Mouse (Mus musculus): Measurements from ENCODE around the gene Slc51a.
A peak's percentile ranks its signal among the peaks of the same experiment; 100 is the strongest.
"Not testable (repeated sequence)": the region's sequence is repeated elsewhere in the genome, so short reads cannot be mapped to it uniquely, and the experiment has no call there.

Gene Slc51a

GRCm38 (mm10) chr16:32509066-32509942, 21.6 kb upstream of the Slc51a start:
- DNase-seq = peak; percentile 94

- DNase-seq = no peak
Observed at GRCm38 (mm10) chr16:32508506-32509065, 20.9 kb upstream of the Slc51a start.

- peak; percentile 78 for DNase-seq
Observed at GRCm38 (mm10) chr16:32508035-32508434, 20.4 kb upstream of the Slc51a start.

- peak; percentile 92 for DNase-seq
Observed at GRCm38 (mm10) chr16:32507407-32507806, 19.7 kb upstream of the Slc51a start.

GRCm38 (mm10) chr16:32506868-32507267, 19.2 kb upstream of the Slc51a start:
- DNase-seq = peak; percentile 82

- peak; percentile 85 for DNase-seq
Observed at GRCm38 (mm10) chr16:32506298-32506697, 18.6 kb upstream of the Slc51a start.

GRCm38 (mm10) chr16:32503633-32504032, 16.0 kb upstream of the Slc51a start:
- DNase-seq = no peak

- no peak for DNase-seq
Observed at GRCm38 (mm10) chr16:32502621-32503335, 15.1 kb upstream of the Slc51a start.

- DNase-seq = no peak
Observed at GRCm38 (mm10) chr16:32501459-32501858, 13.8 kb upstream of the Slc51a start.

GRCm38 (mm10) chr16:32499430-32500037, 11.9 kb upstream of the Slc51a start:
- peak; percentile 95 for DNase-seq

- DNase-seq = no peak
Observed at GRCm38 (mm10) chr16:32498996-32499395, 11.3 kb upstream of the Slc51a start.

- no peak for DNase-seq
Observed at GRCm38 (mm10) chr16:32495965-32496364, 8.3 kb upstream of the Slc51a start, which contains the start of gene Zdhhc19. Gene Zdhhc19 (plus strand): TSS chr16:32496265.

- not testable (repeated sequence) for DNase-seq
Observed at GRCm38 (mm10) chr16:32494371-32494770, 6.7 kb upstream of the Slc51a start.

- DNase-seq = peak; percentile 73
Observed at GRCm38 (mm10) chr16:32488939-32489338, 1.3 kb upstream of the Slc51a start.

GRCm38 (mm10) chr16:32486046-32486445, 1.6 kb downstream of the Slc51a start:
- peak; percentile 64 for DNase-seq

GRCm38 (mm10) chr16:32485209-32485608, 2.5 kb downstream of the Slc51a start:
- DNase-seq = peak; percentile 48

GRCm38 (mm10) chr16:32484431-32484871, 3.2 kb downstream of the Slc51a start:
- DNase-seq = peak; percentile 86

GRCm38 (mm10) chr16:32479415-32479814, 8.3 kb downstream of the Slc51a start:
- peak; percentile 41 for DNase-seq

- DNase-seq = peak; percentile 92
Observed at GRCm38 (mm10) chr16:32477315-32477714, 10.4 kb downstream of the Slc51a start.

GRCm38 (mm10) chr16:32472276-32473015, 15.2 kb downstream of the Slc51a start:
- DNase-seq = peak; percentile 76

- peak; percentile 56 for DNase-seq
Observed at GRCm38 (mm10) chr16:32469404-32470105, 18.1 kb downstream of the Slc51a start.

- peak; percentile 30 for DNase-seq
Observed at GRCm38 (mm10) chr16:32468488-32468887, 19.2 kb downstream of the Slc51a start.
